Mouse (Mus musculus): ENCODE data around the gene Setx. TPM values are rescaled to one million over a fixed set of nuclear protein-coding genes. Genes with fewer than 3 reads are reported as not detected.
A peak's percentile ranks its signal among the peaks of the same experiment; 100 is the strongest.

Setx gene
- total and polyA plus RNA-seq, 2 experiments from 2014 or later = 13.2 to 64.8 TPM

- Histone ChIP-seq H3K27me3 (ENCODE audit: insufficient read depth, low read length) (no peaks in the 10 kb centered on the region), H3K4me1 (ENCODE audit: insufficient read depth) (no peaks in the 10 kb centered on the region), H3K27ac (ENCODE audit: low read depth, low read length) (no peak overlapping the region), H3K9me3 (ENCODE audit: low read length) (no peaks in the 10 kb centered on the region), H3K4me3 (ENCODE audit: low read depth, low read length) (no peak overlapping the region), H3K36me3 (ENCODE audit: insufficient read depth) (no peaks in the 10 kb centered on the region), H3K4me2 (ENCODE audit: low read depth) (no peak overlapping the region), H3K9ac (no peak overlapping the region)
- no peak for ATAC-seq
- 81% methylated on average over 10 of the region's 10 CpGs for WGBS
- TF ChIP-seq CTCF (IDR thresholded peaks at IDR 0.05; ENCODE audit: low read depth) = peak; percentile 32; the same call in 1 of the 2 replicates
- DNase-seq = no peak
Measured at GRCm38 (mm10) chr2:29191216-29192215, 67.5 kb downstream of the Setx start.

GRCm38 (mm10) chr2:29192629-29193278 is 68.8 kb downstream of the Setx start:
- no peak for ATAC-seq
- no peaks in the 10 kb centered on the region for H3K36me3 ChIP-seq (ENCODE audit: insufficient read depth)
- WGBS = 75% methylated on average over 8 of the region's 8 CpGs
- DNase-seq = no peak
- no peak overlapping the region for H3K4me2 ChIP-seq (ENCODE audit: low read depth)
- H3K9me3 ChIP-seq (ENCODE audit: low read length) = no peaks in the 10 kb centered on the region
- H3K27ac ChIP-seq (ENCODE audit: low read depth, low read length) = no peak overlapping the region
- no peak overlapping the region for H3K4me3 ChIP-seq (ENCODE audit: low read depth, low read length)
- H3K4me1 ChIP-seq (ENCODE audit: insufficient read depth) = no peaks in the 10 kb centered on the region
- peak; percentile 39; the same call in 1 of the 2 replicates for TF ChIP-seq CTCF (IDR thresholded peaks at IDR 0.05; ENCODE audit: low read depth)
- H3K9ac ChIP-seq = no peak overlapping the region
- H3K27me3 ChIP-seq (ENCODE audit: insufficient read depth, low read length) = no peaks in the 10 kb centered on the region

GRCm38 (mm10) chr2:29193819-29194546 is 70.0 kb downstream of the Setx start:
- no peak overlapping the region for H3K27ac ChIP-seq (ENCODE audit: low read depth, low read length)
- peak overlapping the region; percentile 92 for H3K4me2 ChIP-seq (ENCODE audit: low read depth)
- ATAC-seq = peak; percentile 23; the same call in 1 of the 2 replicates
- no peaks in the 10 kb centered on the region for H3K27me3 ChIP-seq (ENCODE audit: insufficient read depth, low read length)
- no peak for DNase-seq
- no peaks in the 10 kb centered on the region for H3K4me1 ChIP-seq (ENCODE audit: insufficient read depth)
- no peak overlapping the region; the same call in 1 of the 2 replicates for H3K9ac ChIP-seq
- TF ChIP-seq CTCF (IDR thresholded peaks at IDR 0.05; ENCODE audit: low read depth) = no peak
- H3K9me3 ChIP-seq (ENCODE audit: low read length) = no peaks in the 10 kb centered on the region
- H3K4me3 ChIP-seq (ENCODE audit: low read depth, low read length) = peak overlapping the region; percentile 46
- H3K36me3 ChIP-seq (ENCODE audit: insufficient read depth) = no peaks in the 10 kb centered on the region
- 15% methylated on average over 16 of the region's 16 CpGs for WGBS

- H3K4me2 ChIP-seq (ENCODE audit: low read depth) = peak overlapping the region; percentile 92
- peak overlapping the region; percentile 46 for H3K4me3 ChIP-seq (ENCODE audit: low read depth, low read length)
- 2% methylated on average over 58 of the region's 61 CpGs for WGBS
- ATAC-seq (peak; percentile 70), DNase-seq (peak; percentile 74)
- no peaks in the 10 kb centered on the region for H3K36me3 ChIP-seq (ENCODE audit: insufficient read depth)
- no peaks in the 10 kb centered on the region for H3K9me3 ChIP-seq (ENCODE audit: low read length)
- H3K9ac ChIP-seq = peak overlapping the region; percentile 46
- no peaks in the 10 kb centered on the region for H3K4me1 ChIP-seq (ENCODE audit: insufficient read depth)
- no peaks in the 10 kb centered on the region for H3K27me3 ChIP-seq (ENCODE audit: insufficient read depth, low read length)
- no peak overlapping the region for H3K27ac ChIP-seq (ENCODE audit: low read depth, low read length)
- TF ChIP-seq CTCF (IDR thresholded peaks at IDR 0.05; ENCODE audit: low read depth) = peak; percentile 93
Measured at GRCm38 (mm10) chr2:29194547-29195463, 70.8 kb downstream of the Setx start.

- ATAC-seq (no peak), DNase-seq (no peak)
- H3K4me1 ChIP-seq (ENCODE audit: insufficient read depth) = no peaks in the 10 kb centered on the region
- 70% methylated on average over 12 of the region's 12 CpGs for WGBS
- H3K36me3 ChIP-seq (ENCODE audit: insufficient read depth) = no peaks in the 10 kb centered on the region
- no peak overlapping the region for H3K4me3 ChIP-seq (ENCODE audit: low read depth, low read length)
- no peak overlapping the region for H3K27ac ChIP-seq (ENCODE audit: low read depth, low read length)
- H3K4me2 ChIP-seq (ENCODE audit: low read depth) = no peak overlapping the region
- no peaks in the 10 kb centered on the region for H3K27me3 ChIP-seq (ENCODE audit: insufficient read depth, low read length)
- no peak for TF ChIP-seq CTCF (IDR thresholded peaks at IDR 0.05; ENCODE audit: low read depth)
- no peak overlapping the region for H3K9ac ChIP-seq
- no peaks in the 10 kb centered on the region for H3K9me3 ChIP-seq (ENCODE audit: low read length)
Measured at GRCm38 (mm10) chr2:29196844-29197243, 72.9 kb downstream of the Setx start.

GRCm38 (mm10) chr2:29198446-29198845 is 74.5 kb downstream of the Setx start:
- Histone ChIP-seq H3K4me1 (ENCODE audit: insufficient read depth) (no peaks in the 10 kb centered on the region), H3K9me3 (ENCODE audit: low read length) (no peaks in the 10 kb centered on the region), H3K27me3 (ENCODE audit: insufficient read depth, low read length) (no peaks in the 10 kb centered on the region), H3K27ac (ENCODE audit: low read depth, low read length) (no peak overlapping the region), H3K4me2 (ENCODE audit: low read depth) (no peak overlapping the region), H3K36me3 (ENCODE audit: insufficient read depth) (no peaks in the 10 kb centered on the region), H3K9ac (no peak overlapping the region), H3K4me3 (ENCODE audit: low read depth, low read length) (no peak overlapping the region)
- DNase-seq = no peak
- WGBS = 82% methylated on average over 5 of the region's 5 CpGs
- TF ChIP-seq CTCF (IDR thresholded peaks at IDR 0.05; ENCODE audit: low read depth) = no peak
- no peak for ATAC-seq
